Mouse (Mus musculus) heart, postnatal 0 days (tissue): ENCODE measurements at regions not wholly inside any gene's neighbourhood (a gene's known extent, or its start where the extent isn't known, plus 50 kb on each side); places are given as distances from the start of the nearest gene placed in this dataset.

Source experiments
- CTCF ChIP-seq: IDR thresholded peaks from 2 replicates; pipeline ENCODE4 v1.5.1; 2016; ENCODE audit warnings: antibody characterized with exemption, control low read depth, low read depth
- EP300 ChIP-seq: IDR thresholded peaks from 2 replicates; pipeline ENCODE4 v1.6.1; 2016; ENCODE audit warnings: antibody characterized with exemption, low read depth

DNA sequence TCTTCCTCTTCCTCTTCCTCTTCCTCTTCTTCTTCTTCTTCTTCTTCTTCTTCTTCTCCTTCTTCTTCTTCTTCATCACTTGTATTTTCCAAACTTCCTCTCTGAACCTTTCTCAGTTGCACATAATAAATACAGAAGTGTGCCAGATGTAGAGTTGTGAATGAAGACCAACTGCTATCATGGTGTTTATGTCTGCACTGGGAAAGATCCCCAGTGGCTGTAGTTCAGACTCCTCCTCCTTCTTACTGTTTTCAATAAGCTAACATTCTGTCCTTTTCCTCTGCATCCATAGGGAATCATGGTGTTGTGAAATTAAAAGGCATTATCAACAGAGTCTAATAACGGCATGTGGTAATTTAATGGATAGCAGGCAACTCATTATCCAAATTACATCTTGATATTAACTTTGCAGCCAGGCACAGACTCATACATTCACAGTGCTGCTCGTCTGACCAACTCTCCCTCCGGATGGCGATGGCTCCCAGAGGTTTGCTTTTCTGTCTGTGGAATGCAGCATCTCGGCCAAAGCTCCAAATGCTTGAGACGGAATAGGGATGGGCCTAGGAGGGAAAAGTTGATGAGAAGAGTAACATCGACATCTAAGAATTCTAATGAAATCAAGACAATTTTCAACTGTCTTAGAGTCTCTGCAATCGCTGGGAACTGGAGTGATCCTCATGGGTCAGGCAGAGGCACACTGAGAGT is 219.6 kb downstream of the Irs2 start:
- TF ChIP-seq CTCF (no peak), EP300 (no peak)
